Mouse (Mus musculus) cerebellum, postnatal 10 days (tissue): Measurements from ENCODE around the gene Zfp462.

Source experiments
- DNase-seq, 2 experiments: peaks; one replicate each; pipeline ENCODE4 v3.0.0; 2021; ENCODE audit warnings: mixed read lengths in 2 of 2

Zfp462 gene

DNA sequence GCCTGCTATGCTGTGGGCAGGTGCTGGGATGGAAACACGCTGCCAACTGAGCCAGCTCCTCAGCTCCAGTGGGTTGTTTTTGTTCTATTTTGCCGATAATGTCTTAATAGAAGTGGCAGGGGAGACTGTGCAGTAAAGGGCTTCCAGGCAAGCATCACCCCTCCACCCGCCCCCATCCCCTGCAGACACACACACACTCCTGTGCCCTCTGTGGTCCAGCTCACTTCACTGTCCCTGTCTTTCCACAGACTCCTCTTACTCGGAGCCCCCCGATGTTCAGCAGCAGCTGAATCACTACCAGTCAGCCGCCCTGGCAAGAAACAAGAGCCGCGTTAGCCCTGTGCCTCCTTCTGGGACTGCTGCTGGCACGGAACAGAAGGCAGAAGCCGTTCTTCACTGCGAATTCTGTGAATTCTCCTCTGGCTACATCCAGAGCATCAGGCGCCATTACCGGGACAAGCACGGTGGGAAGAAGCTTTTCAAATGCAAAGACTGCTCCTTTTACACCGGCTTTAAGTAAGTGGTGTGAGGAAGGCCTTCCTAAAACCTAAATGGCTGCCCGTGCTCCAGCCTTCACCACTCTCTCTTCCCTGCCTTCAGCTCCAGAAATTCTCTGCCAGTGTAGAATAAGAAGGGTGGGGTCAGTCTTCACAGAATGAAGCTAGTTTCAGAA, 105.2 kb downstream of the Zfp462 start:
- peak; percentile 64 to 77 for DNase-seq

- no peak for DNase-seq
These were observed 106.5 kb downstream of the Zfp462 start for GRCm38 (mm10) chr4:55051345-55051744.

- DNase-seq: peak; percentile 76 to 86
These were observed 107.8 kb downstream of the Zfp462 start for GRCm38 (mm10) chr4:55052686-55053085.

DNA sequence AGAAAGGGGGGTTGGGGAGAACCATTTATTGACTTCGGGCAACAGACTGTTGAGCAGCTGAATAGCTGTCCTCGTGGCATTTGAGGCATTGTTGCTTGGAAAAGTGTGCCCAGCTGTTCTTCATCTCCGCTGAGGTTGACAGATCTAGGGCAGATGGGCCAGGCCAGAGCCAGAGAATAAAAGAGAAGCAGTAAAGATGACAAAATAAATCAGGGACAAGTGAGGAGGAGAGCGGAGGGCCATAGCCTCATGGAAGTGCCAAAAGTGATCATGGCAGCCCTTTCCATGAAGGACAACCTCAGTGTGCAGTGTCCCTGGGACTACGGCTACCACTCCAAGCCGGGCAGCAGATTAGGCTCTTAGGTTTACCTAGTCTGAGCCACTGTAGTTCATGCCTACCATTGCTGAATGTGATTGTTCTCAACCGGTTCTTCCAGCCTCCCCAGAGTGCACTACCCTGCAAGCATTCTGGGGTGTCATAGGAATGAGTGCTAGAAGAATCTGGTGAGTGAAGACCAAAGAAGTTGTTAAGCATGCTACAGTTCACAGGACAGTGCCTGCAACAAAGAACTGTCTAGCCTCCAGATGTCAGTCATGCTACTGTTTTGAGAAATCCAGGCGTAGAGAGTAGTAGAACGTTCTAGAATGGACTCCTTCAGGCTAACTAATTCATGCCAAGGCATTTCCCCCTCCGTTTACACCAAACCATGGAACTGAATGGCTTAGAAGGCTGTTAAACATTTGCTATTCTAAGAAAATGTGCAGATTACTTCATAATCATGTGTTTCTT, 113.0 kb downstream of the Zfp462 start:
- no peak for DNase-seq

- DNase-seq: no peak
These were observed 114.1 kb downstream of the Zfp462 start for GRCm38 (mm10) chr4:55058901-55059300.

- no peak for DNase-seq
These were observed 121.7 kb downstream of the Zfp462 start for GRCm38 (mm10) chr4:55066341-55067170.

DNA sequence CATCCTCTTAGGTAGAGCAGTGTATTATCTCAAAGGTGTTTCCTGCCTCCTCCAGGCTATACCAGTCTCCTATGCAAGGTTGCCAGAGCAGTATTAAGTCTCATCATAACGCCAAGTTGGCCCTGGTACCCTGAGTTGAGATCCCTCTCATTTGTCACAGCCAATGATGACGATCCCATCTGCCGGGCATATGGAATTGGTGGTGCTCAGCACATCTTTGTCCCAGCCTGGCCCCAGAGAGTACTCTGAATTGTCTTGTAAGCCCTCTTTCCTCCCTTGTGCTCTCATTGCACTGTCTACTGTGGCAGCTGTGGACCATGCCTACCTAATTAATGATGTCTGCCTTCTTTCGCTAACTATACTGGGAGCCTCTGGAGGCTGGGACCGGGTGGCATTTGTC, 126.7 kb downstream of the Zfp462 start:
- DNase-seq: peak; percentile 41 to 55

GRCm38 (mm10) chr4:55077133-55077889, 132.5 kb downstream of the Zfp462 start:
- peak; percentile 75 to 80 for DNase-seq

DNA sequence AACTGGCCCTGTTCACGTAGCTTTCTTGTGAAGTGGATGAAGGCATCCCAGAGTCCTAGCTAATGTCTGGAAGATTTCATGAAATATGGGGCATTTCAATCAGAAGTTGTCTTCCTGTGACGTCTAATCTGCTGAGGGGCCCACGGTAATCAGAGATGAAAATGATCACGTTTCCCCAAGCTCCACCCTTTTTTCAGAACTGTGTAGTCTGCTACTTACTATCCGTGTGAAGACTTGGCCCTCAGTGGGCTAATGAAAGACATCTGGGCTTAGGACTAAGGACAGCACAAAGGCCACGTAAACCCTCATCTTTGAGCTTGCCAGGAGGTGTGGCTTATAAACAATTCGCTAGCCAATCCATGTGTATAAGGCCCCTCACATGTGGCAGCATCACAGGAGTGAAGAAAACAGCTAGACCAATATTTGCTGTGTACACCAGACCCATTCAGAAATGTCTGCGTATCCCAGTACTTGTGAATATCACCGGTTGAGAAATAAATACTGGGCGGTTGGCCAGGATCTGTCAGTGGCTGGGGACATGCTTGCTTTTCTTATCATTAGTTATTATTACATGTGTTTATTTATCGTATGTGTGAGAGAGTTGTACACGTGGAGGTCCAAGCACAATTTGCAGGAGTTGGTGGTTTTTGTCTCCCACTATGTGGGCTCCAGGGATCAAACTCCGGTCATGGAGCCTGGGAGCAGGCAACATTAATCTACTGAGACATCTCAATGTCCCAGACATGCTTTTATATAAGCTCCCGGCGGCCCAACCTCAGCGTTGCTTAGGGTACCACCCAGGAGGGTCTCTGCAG, 133.3 kb downstream of the Zfp462 start:
- DNase-seq: peak; percentile 22 to 39

DNA sequence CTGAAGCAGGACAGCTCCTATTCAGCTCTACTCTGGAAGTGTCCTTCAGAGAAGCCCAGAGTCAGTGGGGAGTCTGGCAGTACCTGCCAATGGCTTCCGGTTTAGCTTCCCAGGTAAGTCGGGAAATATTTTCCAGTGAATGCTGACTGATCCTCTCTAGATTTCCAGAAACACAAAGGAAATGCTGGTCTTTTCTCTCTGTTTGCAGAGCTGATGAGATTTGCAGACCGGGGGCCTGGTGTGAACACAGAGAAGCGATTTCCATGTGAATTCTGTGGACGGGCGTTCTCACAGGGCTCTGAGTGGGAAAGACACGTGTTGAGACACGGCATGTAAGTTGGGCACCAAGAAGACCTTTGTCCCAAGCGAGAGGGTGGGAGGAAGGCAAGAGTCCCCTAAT, 134.2 kb downstream of the Zfp462 start:
- no peak for DNase-seq

DNA sequence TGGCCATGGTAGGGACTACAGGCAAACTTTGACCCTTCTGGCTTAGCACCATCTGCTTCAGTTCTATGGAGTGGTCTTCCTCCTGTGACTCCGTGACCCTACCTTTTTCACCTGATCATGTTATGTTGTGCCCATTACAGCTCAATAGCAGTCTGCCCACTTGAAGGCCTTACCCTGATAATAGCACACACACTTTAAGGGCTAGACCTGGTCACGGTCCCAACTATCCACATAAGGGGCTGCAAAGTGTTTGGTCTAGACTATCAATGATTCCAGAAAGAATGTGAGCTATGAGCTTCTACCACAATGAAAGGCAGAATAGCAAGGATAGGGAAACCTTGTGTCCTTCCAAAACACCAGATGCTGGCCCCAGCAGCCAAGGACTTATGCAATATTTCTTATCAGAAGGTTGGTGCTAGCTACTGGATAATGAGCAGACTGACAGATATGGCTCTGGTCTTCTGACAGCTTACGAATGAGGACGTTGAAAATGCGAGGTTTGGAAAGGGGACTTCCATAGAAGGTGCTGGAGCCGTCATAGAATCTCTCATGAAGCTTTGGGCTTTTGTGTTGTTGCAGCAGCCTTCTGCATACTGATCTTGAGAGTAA, 139.3 kb downstream of the Zfp462 start:
- no peak for DNase-seq

DNA sequence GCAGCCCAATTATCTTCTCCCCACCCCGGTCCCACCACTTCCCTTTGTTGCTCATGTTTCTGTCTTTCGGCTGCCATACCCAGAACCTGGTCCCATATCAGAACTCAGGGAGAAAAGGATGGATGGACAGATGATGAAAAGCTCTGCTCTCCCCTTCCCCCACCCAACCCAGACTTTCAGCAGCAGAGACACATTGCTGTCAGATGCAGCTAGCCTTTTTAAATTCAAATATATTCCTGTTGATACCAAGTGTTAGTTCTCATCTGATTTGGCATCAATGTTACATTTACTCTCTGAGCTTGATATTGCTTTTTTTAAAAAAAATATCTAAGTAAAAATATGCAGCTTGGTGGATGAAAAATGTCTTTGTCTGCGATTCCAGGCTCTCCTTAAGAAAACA, 143.3 kb downstream of the Zfp462 start:
- DNase-seq: no peak

GRCm38 (mm10) chr4:55088922-55089321, 144.1 kb downstream of the Zfp462 start:
- DNase-seq: no peak

DNA sequence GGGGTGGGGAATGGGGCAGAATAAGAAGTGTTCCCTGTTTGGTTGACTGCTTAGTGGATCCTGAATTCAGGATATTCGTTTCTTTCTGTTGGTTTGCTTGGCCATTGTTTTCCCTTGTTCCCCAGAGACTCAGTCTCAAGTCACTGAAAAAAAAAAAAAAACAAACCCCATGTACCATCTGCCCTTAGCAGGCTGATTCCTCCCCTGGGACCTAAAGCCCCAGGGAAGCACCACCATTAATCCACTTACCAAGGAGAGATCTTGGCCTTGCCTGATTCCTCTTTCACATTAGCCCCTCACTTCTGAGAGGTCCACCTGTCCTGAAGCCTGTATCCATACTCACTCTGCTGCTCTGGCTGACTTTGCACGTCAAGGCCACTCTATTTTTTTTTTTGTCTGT, 152.3 kb downstream of the Zfp462 start:
- no peak for DNase-seq

DNA sequence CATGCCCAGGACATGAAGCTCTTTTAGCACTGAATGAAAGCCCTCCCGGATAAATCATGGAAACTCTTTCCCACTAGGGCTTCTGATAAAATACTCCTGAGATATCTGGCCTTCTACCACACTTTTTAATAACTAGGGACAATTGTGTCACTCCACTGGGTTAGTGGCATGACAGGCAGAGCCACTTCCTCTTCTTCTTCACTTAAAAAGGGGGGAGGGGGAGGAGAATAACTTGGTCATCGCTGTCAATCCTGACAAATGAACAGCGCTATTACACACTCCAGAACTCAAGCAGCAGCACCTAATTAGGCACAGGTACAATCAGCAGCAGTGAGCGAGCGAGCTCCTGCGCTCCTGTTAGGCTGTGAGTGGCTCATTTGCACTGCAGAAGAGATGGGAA, 153.5 kb downstream of the Zfp462 start:
- no peak for DNase-seq

- no peak for DNase-seq
These were observed 156.0 kb downstream of the Zfp462 start for GRCm38 (mm10) chr4:55100851-55101250.

DNA sequence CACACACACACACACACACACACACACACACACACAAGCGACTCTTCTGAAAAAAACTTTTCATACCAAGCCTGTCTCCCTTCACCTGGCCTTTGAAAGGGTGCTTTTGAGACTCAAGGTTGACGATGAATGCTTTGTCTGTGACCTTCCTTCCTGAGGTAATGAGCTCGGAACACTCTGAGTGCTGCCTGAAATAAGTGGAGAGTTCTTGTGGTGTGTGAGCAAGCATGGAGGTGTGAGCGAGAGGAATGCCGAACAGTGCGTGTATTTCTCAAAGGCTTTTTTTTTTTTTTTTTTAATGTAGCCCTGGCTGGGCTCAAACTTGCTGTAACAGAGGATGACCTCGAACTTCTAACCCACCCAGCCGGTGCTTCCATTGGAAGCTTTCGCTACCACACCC, 156.8 kb downstream of the Zfp462 start:
- no peak for DNase-seq

GRCm38 (mm10) chr4:55102382-55102781, 157.5 kb downstream of the Zfp462 start:
- no peak for DNase-seq

GRCm38 (mm10) chr4:55103575-55103974, 158.7 kb downstream of the Zfp462 start:
- DNase-seq: no peak

DNA sequence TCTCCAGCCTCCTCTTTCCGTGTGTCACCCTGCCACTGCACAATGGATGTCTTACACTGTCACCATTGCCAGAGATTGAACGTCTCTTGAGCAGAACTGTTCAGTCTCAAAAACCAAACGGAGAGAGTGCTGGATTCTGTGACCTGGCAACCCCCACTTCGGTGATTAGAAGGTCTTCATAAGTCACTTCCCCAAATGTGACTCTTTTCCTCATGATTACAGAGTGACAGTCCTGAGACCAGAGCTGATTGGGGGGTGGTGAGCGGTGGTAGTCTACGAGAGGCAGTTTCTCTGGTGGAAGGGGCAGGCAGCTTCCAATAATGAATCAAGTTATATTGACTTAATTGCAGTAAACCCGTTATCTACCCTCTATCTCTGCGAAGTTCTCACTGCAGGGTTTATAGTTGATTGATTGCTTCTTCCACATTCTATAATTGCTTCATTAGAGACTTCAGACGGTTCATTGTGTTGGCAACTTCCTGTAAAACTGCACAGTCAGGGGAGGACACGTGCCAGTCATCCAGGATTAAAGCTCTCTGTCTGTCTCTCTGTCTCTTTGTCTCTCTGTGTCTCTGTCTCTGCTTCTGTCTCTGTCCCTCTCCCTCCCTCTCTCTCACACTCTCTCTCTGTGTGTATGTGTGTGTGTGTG, 173.1 kb downstream of the Zfp462 start:
- DNase-seq: no peak

GRCm38 (mm10) chr4:55121126-55121525, 176.3 kb downstream of the Zfp462 start:
- DNase-seq: no peak
